Mouse (Mus musculus): ENCODE results near the gene Grid1.

Gene Grid1

DNA sequence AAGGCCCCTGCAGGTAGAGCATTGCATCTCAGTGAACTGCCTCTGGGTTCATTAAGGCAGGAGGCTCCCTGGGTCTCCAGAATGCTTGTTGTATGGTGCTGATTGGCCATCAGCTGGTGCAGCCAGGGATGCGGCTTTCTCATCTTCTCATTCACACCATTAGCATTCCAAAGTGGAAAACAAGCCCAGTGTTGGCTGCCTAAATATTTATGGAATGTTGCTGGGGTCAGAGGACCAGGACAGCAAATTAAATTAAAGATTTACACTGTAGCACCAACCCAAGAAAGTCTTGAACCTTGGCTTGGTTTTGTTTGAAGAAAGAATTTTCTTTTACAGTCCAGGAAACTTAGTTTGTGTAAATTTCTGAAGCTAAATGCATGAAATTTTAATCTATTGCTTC, 97.2 kb downstream of the Grid1 start:
- no peak for DNase-seq (ENCODE audit: low spot score)

DNA sequence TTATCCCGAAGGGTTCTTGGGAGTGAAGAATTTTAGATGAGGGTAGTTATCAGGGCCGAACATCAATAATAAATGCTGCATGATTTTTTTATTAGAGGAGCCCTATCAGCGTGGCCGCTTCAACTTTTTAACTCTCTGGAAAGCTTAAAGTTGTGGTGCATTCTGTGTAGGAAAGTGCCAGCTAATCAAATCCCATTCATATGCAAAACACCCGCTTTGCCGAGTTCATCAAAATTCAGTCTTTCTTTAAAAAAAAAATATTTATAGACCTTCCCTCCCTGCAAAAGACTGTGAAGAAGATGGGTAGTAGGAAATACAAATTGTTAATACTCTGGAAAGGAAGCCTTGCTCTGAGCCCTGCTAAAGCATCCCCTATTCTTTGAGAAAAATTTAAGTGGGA, 99.3 kb downstream of the Grid1 start:
- DNase-seq (ENCODE audit: low spot score), result no peak

DNA sequence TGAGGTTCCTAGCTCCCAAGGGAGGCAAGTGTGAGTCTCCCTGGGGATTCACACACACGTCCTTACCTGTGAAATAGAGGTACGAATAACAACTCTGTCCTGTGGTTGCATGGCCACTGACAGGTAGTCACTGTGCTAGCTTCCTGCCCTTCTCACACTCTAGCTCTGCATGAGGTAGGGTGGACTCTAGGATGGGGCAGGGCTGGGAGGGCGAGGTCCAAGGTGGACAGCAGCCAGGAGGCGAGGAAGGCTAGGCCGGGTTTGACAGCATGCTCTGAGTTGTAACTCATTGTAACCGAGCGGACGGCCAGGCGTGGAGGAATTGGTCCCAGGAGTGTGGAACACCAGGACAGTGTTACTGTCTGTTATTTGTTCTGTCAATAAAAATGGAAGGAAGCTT, 101.4 kb downstream of the Grid1 start:
- no peak for DNase-seq (ENCODE audit: low spot score)

DNA sequence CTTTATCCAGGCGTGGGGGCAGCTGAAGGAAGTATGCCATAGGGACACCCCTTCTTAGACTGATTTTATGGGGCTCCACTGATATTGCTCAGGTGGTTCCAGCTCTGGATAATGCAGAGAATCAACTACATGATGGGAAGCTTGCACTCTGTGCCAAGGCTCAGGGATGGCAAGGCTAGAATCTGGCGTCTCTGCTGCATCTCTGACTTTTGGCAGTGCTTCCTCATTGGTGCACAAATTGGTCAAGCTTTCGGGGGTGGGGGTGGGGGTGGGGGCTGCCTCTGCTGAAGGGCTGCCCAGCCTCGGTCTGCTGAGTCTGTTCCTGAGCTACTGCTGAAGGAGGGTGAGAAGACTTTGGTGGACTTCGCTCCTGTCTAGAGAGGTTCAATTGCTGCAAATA, 105.1 kb downstream of the Grid1 start:
- no peak for DNase-seq (ENCODE audit: low spot score)

DNA sequence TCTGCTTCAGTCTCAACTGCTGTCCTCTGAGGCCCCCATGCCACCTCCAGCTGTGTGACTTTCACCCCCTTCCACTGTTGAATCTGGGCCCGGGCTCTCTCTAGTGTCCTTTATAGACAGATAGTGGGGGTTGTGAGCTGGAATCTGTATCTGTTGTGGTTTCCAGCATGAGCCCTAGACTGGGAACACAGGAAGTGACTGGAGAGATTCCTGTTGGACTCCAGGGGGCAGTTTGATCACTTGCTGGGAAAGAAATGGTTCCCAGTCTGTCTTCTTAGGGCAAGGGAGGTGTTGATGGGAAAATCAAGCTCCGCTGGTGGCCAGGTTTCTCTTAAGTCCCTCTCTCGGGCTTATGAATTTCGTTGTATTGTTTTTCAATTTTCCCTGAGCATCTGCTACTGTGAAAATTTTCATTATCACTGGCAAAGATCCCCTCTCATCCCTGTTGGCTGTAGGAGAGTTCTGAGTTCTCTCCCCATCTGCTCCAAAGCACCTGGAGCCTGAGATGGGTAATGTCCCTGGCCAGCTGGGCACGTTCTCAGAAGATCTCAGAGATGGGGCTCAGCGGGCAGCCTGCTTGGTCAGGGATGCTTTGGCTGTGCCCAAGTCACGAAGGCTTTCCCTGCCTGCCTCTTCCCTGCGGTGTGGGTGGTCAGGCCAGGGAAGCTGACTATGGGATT, 110.3 kb downstream of the Grid1 start:
- DNase-seq (ENCODE audit: low spot score), result no peak

DNA sequence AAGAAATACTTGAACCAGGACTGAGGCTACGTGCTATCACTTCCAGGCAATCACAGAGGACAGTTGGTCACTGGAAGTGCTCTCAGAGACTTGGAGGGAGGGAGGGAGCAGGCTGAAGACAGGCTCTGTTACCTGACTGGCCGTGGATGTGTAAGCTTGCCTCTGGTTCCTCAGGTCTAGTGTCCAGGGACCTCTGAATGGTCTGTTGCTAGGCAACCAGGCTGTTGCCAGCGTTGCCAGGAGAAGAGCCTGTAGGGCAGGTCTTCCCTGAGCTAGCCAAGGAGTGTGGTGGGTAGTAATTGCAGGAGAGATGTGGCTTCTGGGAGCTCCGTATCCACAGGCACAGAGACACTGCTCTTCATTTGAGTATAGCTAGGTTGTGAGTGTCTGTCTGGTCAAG, 113.3 kb downstream of the Grid1 start:
- DNase-seq (ENCODE audit: low spot score), result no peak

DNA sequence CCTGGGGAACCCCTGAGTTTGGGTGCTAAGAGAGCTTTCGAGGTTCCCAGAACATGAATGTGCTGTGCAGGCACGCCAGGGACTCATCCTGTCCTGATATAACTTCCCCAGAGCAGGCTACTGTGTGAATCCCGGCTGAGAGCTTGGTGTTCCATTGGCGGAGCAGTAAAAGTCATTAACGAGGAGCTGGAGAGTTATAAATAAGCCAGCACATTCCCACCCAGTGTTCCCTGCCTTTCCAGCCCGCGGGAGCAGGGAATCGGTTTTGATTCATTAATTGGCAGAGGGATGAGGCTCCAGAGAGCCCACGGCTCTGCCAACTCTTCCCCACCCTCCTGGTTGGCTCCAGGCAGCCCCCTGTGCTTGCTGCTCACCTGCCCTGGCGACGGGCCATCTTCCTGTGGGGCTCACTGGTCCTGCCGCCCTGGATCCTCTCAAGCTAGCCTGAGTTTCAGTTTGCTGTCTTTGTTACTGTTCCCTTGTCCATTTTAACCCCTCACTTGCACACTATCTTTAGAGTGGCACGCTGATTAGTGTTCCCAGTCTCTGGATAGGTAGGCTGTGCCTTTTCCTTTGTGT, 116.4 kb downstream of the Grid1 start:
- no peak for DNase-seq (ENCODE audit: low spot score)

DNA sequence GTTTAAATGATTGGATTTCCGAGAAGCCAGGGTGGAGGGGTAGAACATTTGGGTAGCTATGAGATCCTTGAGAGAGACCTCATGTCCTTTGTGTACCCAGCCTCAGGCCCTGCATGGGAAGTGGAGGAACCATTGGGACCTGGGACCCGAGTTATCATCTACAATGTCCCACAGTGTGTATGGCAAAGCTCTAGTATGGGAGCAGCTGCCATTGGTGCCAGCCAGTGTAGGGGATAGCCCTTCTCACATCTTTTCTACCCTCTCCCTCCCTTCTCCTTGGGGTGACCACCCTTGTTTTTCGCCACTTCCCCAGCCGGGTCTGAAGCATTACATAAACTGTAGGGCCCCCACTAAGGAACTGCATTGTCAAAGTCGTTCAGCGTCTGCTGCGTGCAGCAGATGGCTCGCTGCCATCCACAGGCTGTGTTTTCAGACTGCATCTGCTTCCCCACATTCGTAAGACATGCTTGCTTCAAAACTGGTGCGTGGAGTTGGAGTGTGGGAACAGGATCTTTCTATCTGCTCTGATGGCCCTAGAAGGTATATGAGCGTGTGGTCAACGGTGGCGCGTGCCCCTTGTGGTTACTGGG, 124.6 kb downstream of the Grid1 start:
- DNase-seq (ENCODE audit: low spot score), result no peak

DNA sequence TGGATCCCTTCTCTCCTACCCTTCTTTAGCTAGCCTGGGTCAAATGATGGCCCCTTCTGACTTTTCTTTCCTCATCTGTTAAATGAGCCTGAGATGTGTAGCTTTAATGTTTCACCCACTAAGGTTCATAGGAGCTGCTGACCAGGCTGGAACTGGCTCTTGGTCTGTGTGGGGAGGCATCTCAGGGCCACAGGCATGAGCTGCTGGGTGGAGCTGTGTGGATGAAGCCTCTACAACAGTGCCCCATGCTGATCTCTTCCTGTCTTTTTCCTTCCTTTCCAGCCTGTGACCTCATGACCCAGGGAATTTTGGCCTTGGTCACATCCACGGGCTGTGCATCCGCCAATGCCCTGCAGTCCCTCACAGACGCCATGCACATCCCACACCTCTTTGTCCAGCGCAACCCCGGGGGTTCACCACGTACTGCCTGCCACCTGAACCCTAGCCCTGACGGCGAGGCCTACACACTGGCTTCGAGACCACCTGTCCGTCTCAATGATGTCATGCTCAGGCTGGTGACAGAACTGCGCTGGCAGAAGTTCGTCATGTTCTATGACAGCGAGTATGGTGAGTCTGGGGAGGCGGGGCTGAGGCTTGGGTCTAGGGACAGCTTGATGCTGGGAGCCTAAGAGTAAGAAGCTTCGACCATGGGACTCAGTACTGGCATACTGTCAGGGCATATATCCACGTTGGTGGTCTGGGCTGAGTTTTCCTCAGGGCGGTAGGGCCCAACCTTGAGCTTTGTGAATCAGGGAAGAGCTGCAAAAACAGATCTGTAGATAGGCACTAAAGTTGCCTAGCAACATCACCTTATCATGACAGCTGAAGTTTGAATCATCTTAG, 125.8 kb downstream of the Grid1 start:
- DNase-seq (ENCODE audit: low spot score), result no peak

DNA sequence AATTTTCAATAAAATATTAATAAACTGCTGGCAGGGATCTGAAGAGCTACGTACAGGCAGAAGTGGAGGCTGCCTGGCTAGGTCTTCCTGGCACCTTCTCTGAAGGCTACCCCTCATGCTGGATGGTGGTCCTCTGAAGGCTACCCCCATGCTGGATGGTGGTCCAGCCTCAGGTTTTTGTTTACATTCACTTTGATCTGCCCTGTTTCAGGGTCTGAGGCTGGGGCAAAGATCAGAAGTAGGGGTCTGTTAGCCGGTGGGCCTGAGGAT, 126.3 kb downstream of the Grid1 start:
- no peak for DNase-seq (ENCODE audit: low spot score)

DNA sequence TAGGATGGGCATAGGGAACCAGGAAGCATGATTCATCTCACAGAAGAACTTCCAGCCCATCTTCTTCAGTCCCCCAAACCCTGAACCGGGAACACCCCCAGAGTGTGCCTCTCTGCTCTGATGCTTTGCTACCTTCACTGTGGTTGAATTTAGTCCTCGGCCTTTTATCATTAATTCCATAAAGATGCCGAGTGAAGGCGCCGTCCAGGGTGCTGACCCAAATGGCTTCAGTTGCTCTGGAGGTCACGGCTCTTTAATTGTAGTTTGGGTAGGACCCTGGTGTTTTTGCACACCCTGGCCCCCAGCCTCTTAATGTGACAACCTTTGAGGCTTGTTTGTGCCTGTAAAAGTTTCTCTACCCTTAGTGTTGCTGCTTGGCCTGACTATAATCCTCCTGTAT, 128.3 kb downstream of the Grid1 start:
- DNase-seq (ENCODE audit: low spot score), result no peak

DNA sequence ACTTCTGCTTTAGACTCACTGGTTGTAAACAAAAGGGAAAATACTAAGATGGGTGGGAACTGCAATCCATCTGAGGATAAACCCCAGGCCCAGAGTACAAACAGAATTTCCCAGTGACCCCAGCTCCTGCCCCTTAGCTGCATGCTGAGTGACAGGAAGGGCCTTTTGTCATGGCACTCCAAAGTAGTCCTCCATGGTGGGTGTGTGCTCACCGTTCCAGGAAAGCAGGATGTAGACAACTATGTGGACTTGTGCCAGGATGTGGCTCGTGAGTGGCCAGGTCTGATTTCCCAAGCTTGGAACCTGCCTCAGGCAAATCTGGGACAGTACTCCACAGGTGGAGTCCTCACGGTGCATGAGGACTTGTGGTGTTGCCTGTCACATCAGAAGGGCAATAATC, 132.4 kb downstream of the Grid1 start:
- no peak for DNase-seq (ENCODE audit: low spot score)

DNA sequence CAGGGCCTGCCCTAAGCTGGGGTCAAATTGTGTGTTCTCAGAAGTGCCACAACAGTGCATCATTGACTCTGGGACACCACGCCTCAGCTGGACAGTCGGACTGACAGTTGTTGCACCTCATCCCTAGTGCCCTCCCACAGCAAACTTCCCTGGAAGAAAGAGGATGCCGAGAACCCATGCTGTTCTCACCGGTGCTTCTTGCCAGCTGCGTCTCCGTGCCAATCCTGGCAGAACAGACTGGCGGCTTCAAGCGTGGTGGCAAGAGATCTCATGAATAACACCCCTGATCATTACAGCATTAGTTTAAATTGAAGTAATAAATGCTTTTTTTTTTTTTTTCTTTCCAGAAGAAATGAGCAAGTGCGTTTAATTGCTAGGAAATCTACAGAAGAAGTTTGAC, 133.7 kb downstream of the Grid1 start:
- no peak for DNase-seq (ENCODE audit: low spot score)

DNA sequence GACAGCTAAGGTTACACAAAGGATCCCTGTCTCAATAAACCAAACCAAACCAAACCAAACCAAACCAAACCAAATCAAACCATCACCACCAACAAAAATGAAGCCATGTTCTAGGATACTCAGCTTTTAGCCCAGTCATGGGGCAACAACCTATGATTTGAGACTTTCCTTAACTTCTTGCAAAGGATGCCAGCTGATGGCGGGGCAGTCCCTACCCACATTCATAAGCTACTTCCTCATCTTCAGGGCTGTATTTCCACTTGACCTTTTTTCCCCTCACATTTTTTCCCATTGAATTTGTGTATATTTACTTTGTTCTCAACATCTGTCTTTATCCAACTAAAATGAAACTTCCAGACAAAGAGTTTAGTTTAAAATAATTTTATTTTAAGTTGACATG, 135.8 kb downstream of the Grid1 start:
- DNase-seq (ENCODE audit: low spot score), result no peak

DNA sequence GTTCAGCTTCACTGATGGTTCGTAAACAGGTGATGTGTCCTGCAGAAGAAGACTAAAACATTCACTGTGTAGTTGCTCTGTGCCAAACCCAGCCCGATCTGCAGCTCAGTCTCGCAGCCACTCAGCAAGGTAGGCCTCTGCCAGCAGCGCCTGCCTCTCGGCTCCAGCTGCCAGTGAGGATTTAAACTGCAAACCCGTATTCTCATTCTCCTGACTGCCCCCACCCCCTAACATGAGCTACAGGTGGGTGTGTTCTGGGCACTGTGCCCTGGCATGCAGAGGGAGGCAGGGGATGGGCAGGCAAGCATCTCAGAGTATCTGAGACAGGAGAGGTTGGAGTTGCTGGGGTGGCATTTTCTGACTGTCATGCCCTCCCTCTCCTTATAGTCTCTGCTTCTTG, 140.3 kb downstream of the Grid1 start:
- DNase-seq (ENCODE audit: low spot score), result no peak

DNA sequence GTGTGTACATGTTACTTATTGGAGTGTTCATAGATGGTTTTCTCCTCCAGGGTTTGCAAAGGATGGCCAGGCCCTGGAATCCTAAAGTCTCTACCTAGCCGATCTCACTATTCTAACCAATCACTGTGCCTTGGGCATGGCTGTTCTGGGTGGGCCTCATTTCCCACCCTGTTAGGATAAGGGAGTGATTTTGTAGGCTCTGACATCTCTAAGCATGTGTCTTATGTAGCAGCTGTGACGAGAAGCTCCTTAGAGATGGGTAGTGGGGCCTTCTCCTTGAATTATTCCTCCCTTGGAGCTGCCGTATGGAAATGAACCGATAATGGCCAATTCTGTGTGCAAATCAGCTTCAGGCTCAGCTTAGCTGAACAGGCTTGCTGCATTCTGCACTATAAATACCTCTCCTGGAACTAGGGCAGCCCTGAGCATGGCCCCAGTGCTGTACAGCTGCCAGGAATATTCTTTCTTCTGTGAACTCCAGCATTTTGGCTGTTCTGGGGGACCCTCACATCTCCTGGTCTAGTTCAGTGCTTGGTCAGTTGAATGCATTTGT, 143.8 kb downstream of the Grid1 start:
- DNase-seq (ENCODE audit: low spot score), result no peak

DNA sequence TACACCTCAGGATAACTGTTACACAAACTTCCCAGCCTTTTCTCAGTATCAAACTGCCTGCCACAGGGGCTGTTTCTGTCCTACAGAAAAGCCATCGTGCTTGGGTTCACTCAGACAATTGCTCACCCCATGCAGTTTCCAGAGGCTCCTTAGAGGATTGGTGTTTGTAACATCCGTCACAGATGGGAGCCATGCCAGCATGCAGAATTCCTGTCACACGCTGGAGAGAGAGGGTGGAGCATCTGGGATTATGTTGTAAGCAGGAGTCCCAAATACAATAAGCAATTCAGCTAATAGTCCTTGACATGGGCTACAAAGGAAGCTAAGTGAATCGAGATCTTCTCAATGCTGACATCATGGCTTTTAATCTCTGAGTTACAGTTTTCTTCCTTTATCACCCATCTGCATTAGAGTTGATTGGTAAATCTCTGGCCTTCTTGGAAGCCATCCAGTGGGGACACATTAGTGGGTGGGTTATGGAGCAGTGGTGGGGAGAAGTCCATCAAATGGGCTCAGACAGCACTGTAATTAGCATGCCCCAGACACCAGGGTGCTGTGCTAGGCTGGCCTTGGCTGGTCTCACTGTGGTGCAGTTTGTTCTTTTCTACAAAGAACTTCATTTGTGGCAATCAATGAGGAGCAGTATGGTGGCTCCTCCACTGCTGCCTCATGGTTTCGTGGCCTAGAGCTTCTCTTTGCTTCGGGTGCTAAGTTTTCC, 149.4 kb downstream of the Grid1 start:
- no peak for DNase-seq (ENCODE audit: low spot score)

DNA sequence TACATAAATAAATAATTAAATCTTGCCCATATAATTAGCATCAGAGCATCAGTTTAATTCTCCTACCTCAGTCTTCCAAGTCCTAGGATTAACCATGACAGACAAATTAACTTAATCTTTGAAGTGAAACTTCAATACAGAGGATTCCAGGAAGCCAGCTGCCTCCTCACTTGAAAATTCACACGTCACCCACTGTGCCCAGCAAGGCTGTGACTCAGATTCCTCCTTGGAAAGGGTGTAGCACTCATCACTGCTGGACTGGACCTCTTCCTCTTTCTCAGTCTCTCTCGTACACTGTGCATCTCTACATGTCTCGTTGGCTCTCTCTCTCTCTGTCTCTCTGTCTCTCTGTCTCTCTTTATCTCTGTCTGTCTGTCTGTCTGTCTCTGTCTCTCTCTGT, 153.0 kb downstream of the Grid1 start:
- no peak for DNase-seq (ENCODE audit: low spot score)

DNA sequence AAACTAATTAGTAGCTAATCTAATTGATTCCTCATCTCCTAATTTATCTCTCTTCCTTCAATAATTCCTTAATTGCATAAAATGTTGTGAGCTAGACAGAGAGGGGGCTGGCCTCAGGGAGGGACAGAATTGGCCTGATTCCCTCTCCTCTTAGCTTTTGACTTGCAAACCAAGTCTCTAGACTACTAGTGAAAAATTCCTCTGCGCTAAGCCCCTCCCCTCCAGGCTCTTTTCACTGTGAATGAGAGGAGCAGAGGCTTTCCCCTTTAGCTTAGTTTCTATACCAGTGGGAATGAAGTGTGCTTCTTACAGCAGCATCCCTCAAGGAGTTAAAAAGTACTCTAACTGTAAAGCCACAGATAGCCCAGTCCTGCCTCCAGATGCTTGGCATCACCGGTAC, 160.8 kb downstream of the Grid1 start:
- DNase-seq (ENCODE audit: low spot score), result no peak

DNA sequence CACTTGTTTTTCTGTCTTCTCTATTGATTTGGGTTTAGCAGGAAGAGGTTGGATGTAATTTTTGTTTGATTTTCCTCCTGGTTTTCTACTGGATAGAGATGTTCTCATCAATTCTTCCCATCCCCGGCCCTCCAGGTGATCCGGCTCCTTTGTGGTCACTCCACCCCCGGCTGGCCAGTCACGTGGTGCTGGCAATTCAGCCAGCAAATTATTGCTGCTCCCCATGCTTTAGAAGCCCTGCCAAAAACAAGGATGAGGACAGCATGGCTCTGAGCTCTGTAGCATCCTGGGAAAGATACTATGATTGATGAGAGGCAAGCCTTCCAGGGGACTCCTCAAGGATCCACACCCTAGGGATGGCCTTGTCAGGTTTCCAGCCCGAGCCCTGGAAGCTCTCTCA, 169.2 kb downstream of the Grid1 start:
- no peak for DNase-seq (ENCODE audit: low spot score)

DNA sequence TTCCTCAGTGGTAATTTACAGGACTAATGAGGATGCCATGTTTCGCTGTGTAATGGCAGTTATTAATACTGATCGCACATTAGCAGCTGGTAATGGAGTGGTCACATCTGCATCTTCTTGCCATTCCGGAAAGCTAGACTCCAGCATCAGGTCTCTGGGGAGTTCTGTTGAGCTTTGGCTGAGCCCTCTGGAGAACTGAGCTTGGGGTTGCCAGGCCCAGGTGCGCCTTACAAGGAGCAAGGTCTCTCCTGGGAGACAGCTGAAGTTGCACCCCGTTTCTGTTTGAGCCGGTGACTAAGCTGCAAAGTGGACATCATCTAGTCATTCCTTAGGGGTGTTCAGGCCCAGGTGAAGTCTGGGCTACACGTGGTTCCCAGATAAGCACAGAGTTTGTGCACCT, 186.8 kb downstream of the Grid1 start:
- no peak for DNase-seq (ENCODE audit: low spot score)

DNA sequence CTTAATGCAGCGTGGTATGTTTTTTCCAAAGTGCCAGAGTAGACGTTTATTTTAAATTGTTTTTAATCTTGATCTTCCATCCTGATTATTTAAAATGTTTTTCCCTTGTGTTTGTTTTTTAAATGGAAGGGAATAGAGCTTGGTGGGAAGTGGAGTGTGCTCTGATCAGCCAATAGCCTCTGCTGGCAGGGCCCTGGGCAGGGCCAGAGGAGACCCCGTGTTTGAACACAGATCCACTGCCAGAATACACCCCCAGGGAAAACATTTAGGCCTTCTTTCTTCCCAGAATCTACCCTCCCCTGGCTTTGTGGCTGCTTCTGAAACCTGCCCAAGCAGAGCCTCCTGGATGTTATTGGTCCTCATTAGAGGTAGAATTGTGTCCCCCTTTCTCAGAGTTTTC, 188.8 kb downstream of the Grid1 start:
- DNase-seq (ENCODE audit: low spot score), result no peak
